Mouse (Mus musculus) embryonic facial prominence, embryonic 15.5 days (tissue): ENCODE measurements around the gene Cacna1c. TPM values are rescaled to one million over a fixed set of nuclear protein-coding genes. Genes with fewer than 3 reads are reported as not detected.

Experiments used
- ATAC-seq: fragments of 200-750 bp; cut with Nextera tagmentation; 2 replicates; pipeline ENCODE4 v1.8.0; 2017; ENCODE audit warnings: low read depth, moderate TSS enrichment; ENCODE audit not compliant: insufficient number of reproducible peaks, low FRiP score, low TSS enrichment
- H3K27ac ChIP-seq: fragments of 300-500 bp; sonication (generic); replicated peaks from 2 replicates; pipeline ENCODE4 v1.5.1; 2015; ENCODE audit warnings: mild to moderate bottlenecking, inconsistent platforms
- H3K27me3 ChIP-seq: fragments of 300-500 bp; sonication (generic); 2 replicates; pipeline ENCODE4 v1.6.1; 2015; ENCODE audit warnings: inconsistent platforms
- H3K36me3 ChIP-seq: fragments of 300-500 bp; sonication (generic); 2 replicates; pipeline ENCODE4 v1.6.1; 2015; ENCODE audit warnings: mild to moderate bottlenecking, inconsistent platforms
- H3K4me1 ChIP-seq: fragments of 300-500 bp; sonication (generic); 2 replicates; pipeline ENCODE4 v1.6.1; 2015; ENCODE audit warnings: inconsistent platforms
- H3K4me2 ChIP-seq: fragments of 300-500 bp; sonication (generic); replicated peaks from 2 replicates; pipeline ENCODE4 v1.6.1; 2015; ENCODE audit warnings: mild to moderate bottlenecking, inconsistent platforms
- H3K4me3 ChIP-seq: fragments of 300-500 bp; sonication (generic); replicated peaks from 2 replicates; pipeline ENCODE4 v1.5.1; 2015; ENCODE audit warnings: mild to moderate bottlenecking, inconsistent platforms
- H3K9ac ChIP-seq: fragments of 300-500 bp; sonication (generic); 2 replicates; pipeline ENCODE4 v1.6.1; 2015; ENCODE audit warnings: inconsistent platforms
- H3K9me3 ChIP-seq: fragments of 300-500 bp; sonication (generic); replicated peaks from 2 replicates; pipeline ENCODE4 v1.6.1; 2016; ENCODE audit warnings: inconsistent platforms
- WGBS: fragments of 180-500 bp; shearing (Covaris S2); methylation state at CpG from one replicate; pipeline ENCODE4 v1.1.7; 2015; 5-methylcytosine and 5-hydroxymethylcytosine counted together
- polyA plus RNA-seq: library from polyadenylated mRNA; unstranded; fragments of >200 nt; fragmentation: Nextera tagmentation; extraction: Ambion mirVana; gene quantifications from 2 replicates; pipeline ENCODE4 v1.2.1, GENCODE M21; 2015

The Cacna1c gene
- polyA plus RNA-seq, 1 experiment from 2014 or later: 5.0 TPM

DNA sequence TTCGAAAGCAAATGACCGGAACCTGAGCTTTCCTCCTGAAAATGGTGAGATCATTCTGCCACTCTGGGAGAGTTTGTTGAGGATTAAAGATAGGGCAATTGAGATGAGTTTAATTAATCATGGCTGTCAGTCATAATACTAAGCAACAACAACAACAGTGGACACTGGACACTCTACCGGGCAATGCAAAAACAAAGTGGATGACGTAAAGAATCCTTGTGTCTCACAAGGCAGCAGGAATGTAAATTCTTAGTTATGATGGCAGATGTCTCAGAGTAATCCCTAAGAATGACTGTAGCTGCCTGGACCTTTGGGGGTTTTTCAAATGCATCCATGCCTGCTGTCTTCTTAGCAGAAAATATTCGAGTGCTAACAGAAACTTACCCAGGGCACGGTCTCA is 471.8 kb downstream of the Cacna1c start:
- H3K4me1 ChIP-seq: no peaks in the 10 kb centered on the region
- H3K9me3 ChIP-seq: 0 out of 2 replicates have a peak, but pooled peaks cover under 1% of the 10 kb centered on the region
- H3K36me3 ChIP-seq: peaks cover 5% of the 10 kb centered on the region; the same call in 1 of the 2 replicates
- no peak overlapping the region for H3K27ac ChIP-seq
- no peak overlapping the region for H3K4me3 ChIP-seq
- WGBS: 67% methylated on average over 6 of the region's 6 CpGs
- no peak for ATAC-seq
- H3K9ac ChIP-seq: no peak overlapping the region
- no peak overlapping the region for H3K4me2 ChIP-seq
- no peaks in the 10 kb centered on the region for H3K27me3 ChIP-seq

DNA sequence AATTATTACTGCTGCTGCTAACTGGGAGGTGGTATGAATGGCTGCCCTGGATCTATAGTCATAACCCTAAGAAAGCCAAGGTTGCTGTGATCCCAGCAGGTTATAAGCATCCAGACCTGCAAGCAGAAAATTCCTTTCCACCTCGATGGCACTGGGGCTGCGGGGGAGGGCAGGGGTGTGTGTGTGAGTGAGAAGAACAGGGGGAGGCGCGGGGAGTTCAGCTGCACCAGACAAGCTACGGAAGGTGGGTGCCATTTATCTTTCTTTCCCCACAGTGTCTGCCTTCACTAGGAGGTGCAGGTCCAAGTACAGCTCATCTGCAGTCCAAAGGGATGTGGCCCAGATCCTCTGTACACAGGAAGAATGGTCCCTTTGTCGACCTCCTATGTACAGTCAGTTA is 473.9 kb downstream of the Cacna1c start:
- 76% methylated on average over 6 of the region's 6 CpGs for WGBS
- H3K9me3 ChIP-seq: no peaks in the 10 kb centered on the region
- no peak overlapping the region for H3K27ac ChIP-seq
- no peaks in the 10 kb centered on the region for H3K27me3 ChIP-seq
- no peaks in the 10 kb centered on the region for H3K36me3 ChIP-seq
- no peak overlapping the region for H3K4me2 ChIP-seq
- H3K9ac ChIP-seq: no peak overlapping the region
- ATAC-seq: no peak
- no peaks in the 10 kb centered on the region for H3K4me1 ChIP-seq
- no peak overlapping the region for H3K4me3 ChIP-seq

DNA sequence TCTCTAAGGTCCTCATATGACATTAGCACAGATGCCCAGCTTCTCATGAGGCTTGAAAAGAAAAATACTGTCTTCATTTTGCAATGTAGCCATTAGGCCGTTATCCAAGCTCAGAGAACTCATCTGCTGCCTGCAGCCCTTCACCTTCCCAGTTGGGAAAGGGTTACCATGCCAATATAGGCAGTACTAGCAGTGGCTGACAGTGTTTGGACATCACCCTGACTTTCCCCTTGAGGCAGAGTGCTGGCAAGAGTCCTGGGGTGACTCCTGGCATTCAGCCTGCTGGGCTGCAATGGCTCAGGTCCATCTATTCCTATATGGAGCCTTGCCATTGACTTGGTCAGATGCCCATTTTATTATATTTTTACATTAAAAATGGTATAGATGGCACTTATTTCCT is 476.7 kb downstream of the Cacna1c start:
- H3K4me2 ChIP-seq: no peak overlapping the region
- H3K27me3 ChIP-seq: no peaks in the 10 kb centered on the region
- H3K9me3 ChIP-seq: no peaks in the 10 kb centered on the region
- H3K4me3 ChIP-seq: no peak overlapping the region
- WGBS: 85% methylated on average over 1 of the region's 1 CpGs
- H3K36me3 ChIP-seq: no peaks in the 10 kb centered on the region
- H3K27ac ChIP-seq: no peak overlapping the region
- no peak overlapping the region for H3K9ac ChIP-seq
- no peaks in the 10 kb centered on the region for H3K4me1 ChIP-seq
- ATAC-seq: no peak

DNA sequence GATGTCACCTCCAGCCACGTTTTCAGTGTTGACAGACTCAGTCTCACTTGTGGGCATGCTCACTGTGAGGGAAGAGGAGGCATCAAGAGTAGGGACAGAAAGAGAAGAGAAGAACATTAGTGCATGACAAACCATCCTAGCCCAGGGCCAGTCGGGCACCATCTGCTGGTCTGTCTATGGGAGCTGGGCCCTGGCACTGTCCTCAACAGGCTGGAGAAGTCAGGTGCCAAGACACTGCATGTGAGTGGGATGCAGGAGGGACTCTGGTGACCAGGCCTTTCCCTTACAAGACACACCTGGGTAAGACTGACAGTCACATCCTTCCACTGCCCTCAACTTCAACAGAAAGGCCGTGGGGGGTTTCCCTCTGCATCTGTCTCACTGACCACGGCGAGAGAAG is 482.9 kb downstream of the Cacna1c start:
- Histone ChIP-seq H3K4me3 (no peak overlapping the region), H3K27me3 (no peaks in the 10 kb centered on the region), H3K36me3 (peaks cover 6% of the 10 kb centered on the region; the same call in 1 of the 2 replicates), H3K4me2 (no peak overlapping the region), H3K9ac (no peak overlapping the region), H3K4me1 (no peaks in the 10 kb centered on the region), H3K9me3 (no peaks in the 10 kb centered on the region), H3K27ac (no peak overlapping the region)
- 93% methylated on average over 5 of the region's 5 CpGs for WGBS
- ATAC-seq: no peak

DNA sequence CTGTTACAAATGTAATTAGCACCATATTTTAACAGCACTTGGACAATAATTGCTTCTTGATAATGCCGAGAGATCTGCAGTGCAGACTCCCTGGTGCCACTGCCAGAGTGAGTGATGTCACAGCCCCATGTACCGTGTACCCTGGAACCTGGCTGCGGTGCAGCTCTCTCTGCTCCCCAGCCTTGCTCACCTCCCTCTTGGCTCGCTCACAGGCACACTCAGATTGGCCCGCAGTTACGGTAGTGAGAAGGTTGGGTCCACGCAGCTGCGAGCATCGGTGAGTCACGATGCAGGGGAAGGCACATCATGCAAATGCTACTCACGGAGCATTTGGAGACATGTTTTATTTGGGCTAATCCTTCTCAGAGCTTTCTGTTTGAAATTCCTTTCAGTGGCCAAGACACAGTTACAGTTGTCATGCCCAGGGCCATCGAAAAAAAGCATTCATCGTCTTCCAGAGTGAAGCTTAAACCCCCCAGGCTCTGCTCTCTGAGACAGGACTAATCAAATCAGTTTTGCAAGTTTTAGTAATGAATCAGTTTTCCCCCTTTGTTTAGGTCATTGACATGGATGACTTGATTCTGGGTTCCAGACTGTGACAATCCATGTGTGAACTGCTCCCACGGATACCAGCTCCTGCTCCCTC is 484.4 kb downstream of the Cacna1c start:
- H3K9ac ChIP-seq: no peak overlapping the region
- H3K27me3 ChIP-seq: no peaks in the 10 kb centered on the region
- peaks cover 6% of the 10 kb centered on the region; the same call in 1 of the 2 replicates for H3K36me3 ChIP-seq
- no peaks in the 10 kb centered on the region for H3K9me3 ChIP-seq
- H3K4me3 ChIP-seq: no peak overlapping the region
- no peak overlapping the region for H3K4me2 ChIP-seq
- no peaks in the 10 kb centered on the region for H3K4me1 ChIP-seq
- no peak for ATAC-seq
- 78% methylated on average over 14 of the region's 14 CpGs for WGBS
- H3K27ac ChIP-seq: no peak overlapping the region

DNA sequence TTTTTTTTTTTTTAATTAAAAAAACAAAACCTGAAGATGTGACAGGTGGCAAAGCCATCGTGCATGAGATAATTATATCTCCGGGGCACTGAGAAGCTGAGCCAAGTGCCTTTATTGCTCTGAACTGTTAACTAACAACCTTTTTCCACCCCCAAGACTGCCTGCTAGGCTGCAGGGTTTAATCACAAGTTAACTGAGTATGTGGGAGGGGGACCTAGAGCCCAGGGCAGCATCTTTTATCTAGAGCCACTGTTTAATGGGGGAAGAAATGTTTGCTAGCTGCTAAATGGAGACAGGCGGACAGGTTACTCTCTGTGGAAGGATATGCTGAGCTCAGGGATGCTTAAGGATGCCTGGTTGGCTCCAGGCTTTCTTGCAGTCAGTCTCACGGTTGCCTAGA is 489.2 kb downstream of the Cacna1c start:
- no peaks in the 10 kb centered on the region for H3K36me3 ChIP-seq
- no peaks in the 10 kb centered on the region for H3K27me3 ChIP-seq
- no peak overlapping the region for H3K27ac ChIP-seq
- no peak for ATAC-seq
- no peak overlapping the region for H3K4me2 ChIP-seq
- no peaks in the 10 kb centered on the region for H3K9me3 ChIP-seq
- H3K4me1 ChIP-seq: no peaks in the 10 kb centered on the region
- no peak overlapping the region for H3K9ac ChIP-seq
- WGBS: 63% methylated on average over 4 of the region's 4 CpGs
- H3K4me3 ChIP-seq: no peak overlapping the region

DNA sequence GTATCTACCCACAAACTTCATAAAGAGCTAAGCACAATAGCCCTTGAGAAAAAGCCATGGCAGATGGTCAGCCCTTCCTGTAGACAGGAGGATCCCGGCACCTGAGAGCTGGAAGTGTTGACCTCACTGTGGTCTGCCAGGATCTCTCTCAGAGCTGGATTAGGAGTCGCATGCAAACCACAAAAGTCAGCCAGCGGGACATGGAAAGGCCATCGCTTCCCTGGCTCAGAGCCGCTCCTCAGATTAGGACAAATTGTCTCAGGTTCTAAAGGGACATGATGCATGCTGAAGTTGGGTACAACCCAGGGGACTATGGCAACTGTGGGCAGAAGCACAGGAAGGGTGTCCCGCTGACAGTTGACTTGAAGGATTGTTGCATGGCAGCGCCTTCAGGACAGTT is 490.4 kb downstream of the Cacna1c start:
- no peaks in the 10 kb centered on the region for H3K9me3 ChIP-seq
- H3K27ac ChIP-seq: no peak overlapping the region
- no peaks in the 10 kb centered on the region for H3K27me3 ChIP-seq
- no peak overlapping the region for H3K4me3 ChIP-seq
- no peak for ATAC-seq
- H3K36me3 ChIP-seq: no peaks in the 10 kb centered on the region
- H3K9ac ChIP-seq: no peak overlapping the region
- H3K4me1 ChIP-seq: no peaks in the 10 kb centered on the region
- H3K4me2 ChIP-seq: no peak overlapping the region
- WGBS: 89% methylated on average over 7 of the region's 7 CpGs

DNA sequence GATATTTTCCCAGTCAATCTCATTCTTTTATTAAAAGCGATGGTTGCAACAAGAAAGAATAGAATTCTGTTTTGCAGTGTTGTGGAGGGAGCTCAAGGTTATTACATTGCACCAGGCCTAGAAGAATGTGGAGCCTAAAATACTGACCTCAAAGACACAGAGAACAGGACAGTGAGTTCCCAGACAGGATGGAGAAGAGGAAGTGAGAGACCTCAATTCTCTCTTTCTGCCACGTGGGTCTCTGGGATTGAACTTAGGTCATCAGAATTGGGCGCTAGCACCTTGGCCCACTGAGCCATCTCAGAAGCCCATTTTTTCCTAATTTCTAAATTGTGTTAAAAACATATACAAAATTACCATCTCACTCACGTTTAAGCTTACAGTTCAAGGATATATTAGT is 501.6 kb downstream of the Cacna1c start:
- Histone ChIP-seq H3K27me3 (no peaks in the 10 kb centered on the region), H3K9ac (no peak overlapping the region), H3K27ac (no peak overlapping the region), H3K9me3 (no peaks in the 10 kb centered on the region), H3K36me3 (no peaks in the 10 kb centered on the region), H3K4me2 (no peak overlapping the region), H3K4me1 (no peaks in the 10 kb centered on the region), H3K4me3 (no peak overlapping the region)
- no peak for ATAC-seq
- WGBS: 80% methylated on average over 4 of the region's 4 CpGs

DNA sequence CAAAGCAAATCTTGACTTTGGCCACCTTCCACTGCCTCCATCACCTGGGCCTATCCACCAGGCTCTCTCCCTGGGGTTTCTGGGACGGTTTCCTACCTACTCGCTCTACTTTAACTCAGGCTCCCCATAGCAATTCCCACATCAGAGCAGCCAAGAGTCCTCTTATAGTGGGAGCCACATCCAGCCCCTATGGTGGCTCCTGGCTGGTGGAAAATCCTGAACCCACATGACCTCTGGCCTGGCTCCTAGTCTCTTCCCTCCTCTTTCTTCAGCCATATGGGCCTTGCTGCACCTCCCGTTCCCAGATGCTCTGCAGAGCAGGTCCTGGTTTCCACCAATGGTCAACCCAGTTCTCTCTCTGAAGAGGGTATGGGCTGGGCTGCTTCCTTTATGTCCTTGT is 506.8 kb downstream of the Cacna1c start:
- Histone ChIP-seq H3K9ac (no peak overlapping the region), H3K27ac (no peak overlapping the region), H3K27me3 (no peaks in the 10 kb centered on the region), H3K36me3 (no peaks in the 10 kb centered on the region), H3K4me3 (no peak overlapping the region), H3K4me1 (no peaks in the 10 kb centered on the region), H3K9me3 (no peaks in the 10 kb centered on the region), H3K4me2 (no peak overlapping the region)
- WGBS: 93% methylated on average over 3 of the region's 3 CpGs
- no peak for ATAC-seq

DNA sequence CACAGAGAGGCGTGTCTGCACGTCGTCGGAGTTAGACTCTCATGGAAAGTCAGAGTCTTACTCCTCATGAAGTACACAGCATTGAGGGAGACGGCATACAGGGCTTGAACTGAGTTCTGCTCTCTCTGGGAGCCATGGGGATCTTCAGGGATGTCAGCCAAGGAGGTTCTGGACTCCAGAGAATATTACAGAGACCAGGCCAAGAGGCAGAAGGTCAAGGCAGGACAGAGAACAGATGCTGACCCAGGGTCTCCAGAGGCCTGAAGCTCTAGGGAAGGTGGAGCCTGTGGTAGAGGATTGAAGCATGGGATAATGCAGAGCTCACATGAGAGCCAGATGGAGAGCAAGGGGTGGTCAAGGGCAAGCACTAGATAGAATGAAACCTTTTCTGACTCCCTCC is 507.4 kb downstream of the Cacna1c start:
- WGBS: 81% methylated on average over 5 of the region's 5 CpGs

DNA sequence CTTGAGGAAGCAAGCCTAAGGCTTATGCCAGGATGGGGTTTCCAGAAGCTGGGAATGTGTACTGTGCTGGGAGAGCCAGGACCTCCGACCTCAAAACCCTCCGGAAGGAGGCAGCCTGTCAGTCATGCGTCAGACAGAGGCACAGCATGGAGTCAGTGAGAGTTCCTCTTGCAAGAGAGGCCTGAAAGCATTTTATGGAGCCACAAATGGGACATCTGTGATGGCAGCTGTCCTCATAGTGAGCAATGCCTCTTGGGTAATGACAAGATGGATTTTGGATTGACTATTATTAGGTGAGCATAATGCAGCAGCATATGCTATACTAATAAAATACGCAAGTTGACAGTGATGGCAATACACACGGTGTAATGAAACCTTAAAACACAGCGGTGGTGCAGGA is 515.4 kb downstream of the Cacna1c start:
- H3K4me2 ChIP-seq: no peak overlapping the region
- no peaks in the 10 kb centered on the region for H3K27me3 ChIP-seq
- WGBS: 63% methylated on average over 6 of the region's 6 CpGs
- no peak overlapping the region for H3K27ac ChIP-seq
- H3K4me1 ChIP-seq: no peaks in the 10 kb centered on the region
- no peaks in the 10 kb centered on the region for H3K36me3 ChIP-seq
- no peak for ATAC-seq
- H3K9me3 ChIP-seq: no peaks in the 10 kb centered on the region
- no peak overlapping the region for H3K9ac ChIP-seq
- no peak overlapping the region for H3K4me3 ChIP-seq

More for the DNA sequence above, 507.4 kb downstream of the Cacna1c start:
- no peak for ATAC-seq
- Histone ChIP-seq H3K4me2 (no peak overlapping the region), H3K4me1 (no peaks in the 10 kb centered on the region), H3K36me3 (no peaks in the 10 kb centered on the region), H3K9ac (no peak overlapping the region), H3K9me3 (no peaks in the 10 kb centered on the region), H3K27me3 (no peaks in the 10 kb centered on the region), H3K27ac (no peak overlapping the region), H3K4me3 (no peak overlapping the region)

DNA sequence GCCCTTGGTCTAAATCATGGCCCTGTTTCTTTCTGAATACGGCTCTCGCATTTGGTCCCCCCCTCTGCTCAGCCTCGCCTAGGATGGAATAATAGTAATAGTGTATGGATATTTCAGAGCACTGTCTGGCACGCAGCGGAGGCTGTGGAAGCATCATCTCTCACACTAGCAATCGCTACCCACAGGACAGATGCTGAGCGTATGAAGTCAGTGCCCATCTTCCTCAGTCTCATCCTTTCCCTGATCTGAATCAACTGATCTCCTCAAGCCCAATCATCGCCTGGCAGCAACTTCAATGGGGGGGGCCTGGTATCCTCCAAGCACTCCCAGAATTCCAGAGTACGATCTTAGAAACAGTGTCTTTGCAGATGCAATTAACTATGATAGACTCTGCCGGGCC is 518.2 kb downstream of the Cacna1c start:
- Histone ChIP-seq H3K4me1 (no peaks in the 10 kb centered on the region), H3K27me3 (no peaks in the 10 kb centered on the region), H3K36me3 (no peaks in the 10 kb centered on the region), H3K27ac (no peak overlapping the region), H3K9ac (no peak overlapping the region), H3K9me3 (no peaks in the 10 kb centered on the region), H3K4me2 (no peak overlapping the region), H3K4me3 (no peak overlapping the region)
- WGBS: 92% methylated on average over 10 of the region's 10 CpGs
- ATAC-seq: no peak
